Mouse (Mus musculus): Measurements from ENCODE around the gene Fam83d.
"Not testable (repeated sequence)": the region's sequence is repeated elsewhere in the genome, so short reads cannot be mapped to it uniquely, and the experiment has no call there.

Fam83d gene

DNA sequence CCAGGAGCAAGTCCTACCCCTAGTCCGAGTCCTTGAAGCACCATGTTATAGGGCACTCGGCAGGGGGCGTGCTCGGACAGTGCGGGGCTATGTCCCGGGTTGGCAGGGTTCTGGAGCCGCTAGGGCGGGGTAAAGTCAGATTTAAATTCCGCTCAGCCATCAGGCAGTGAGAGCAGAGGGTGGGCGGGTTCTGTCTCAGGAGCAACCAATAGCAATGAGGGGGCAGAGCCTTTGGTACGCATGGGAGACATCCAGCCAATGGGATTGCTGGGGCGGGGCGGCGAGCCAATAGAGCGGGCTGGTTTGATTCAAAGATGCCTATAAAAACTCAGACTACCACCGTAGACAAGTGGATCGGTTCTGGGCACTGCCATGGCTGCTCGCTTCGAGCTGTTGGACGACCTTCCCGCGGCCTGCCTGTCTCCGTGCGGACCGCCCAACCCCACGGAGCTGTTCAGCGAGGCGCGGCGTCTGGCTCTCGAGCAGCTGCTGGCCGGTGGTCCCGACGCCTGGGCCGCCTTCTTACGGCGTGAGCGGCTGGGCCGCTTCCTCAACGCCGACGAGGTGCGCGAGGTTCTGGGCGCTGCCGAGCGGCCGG, at the start of gene Fam83d:
Gene Fam83d (plus strand): TSS at position 352 of the 598 bp plus-strand sequence.
- peak; percentile 96 to 97 for DNase-seq

- peak; percentile 88 for DNase-seq
Observed at GRCm38 (mm10) chr2:158718816-158719549, 48.9 kb upstream of the Fam83d start.

- peak; percentile 94 for DNase-seq
Observed at GRCm38 (mm10) chr2:158720715-158721370, 47.0 kb upstream of the Fam83d start.

DNA sequence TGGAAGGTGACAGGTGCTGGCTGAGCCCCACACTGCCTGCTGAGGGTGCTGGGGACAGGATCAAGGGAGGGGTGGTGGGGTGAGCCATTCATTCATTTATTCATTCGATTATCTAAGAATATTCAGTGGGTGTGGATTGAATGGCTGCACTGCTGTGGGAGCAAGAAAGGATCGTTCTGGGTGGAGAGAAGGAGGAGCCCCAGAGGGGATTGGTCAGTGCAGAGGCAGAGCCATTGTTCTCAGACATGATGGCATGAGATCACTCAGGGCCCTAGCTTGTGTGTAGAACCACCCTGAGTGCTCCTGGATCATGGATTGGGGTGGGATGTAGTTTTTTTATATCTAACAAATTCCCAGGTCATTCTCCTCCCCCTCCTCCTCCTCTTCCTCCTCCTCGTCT, 46.4 kb upstream of the Fam83d start:
- peak in 1 of 2 experiments; percentile 30 for DNase-seq

- peak; percentile 69 to 70 for DNase-seq
Observed at GRCm38 (mm10) chr2:158722135-158722534, 45.8 kb upstream of the Fam83d start.

GRCm38 (mm10) chr2:158722991-158723551, 44.8 kb upstream of the Fam83d start:
- DNase-seq = no peak

GRCm38 (mm10) chr2:158723806-158724205, 44.1 kb upstream of the Fam83d start:
- DNase-seq = no peak

DNA sequence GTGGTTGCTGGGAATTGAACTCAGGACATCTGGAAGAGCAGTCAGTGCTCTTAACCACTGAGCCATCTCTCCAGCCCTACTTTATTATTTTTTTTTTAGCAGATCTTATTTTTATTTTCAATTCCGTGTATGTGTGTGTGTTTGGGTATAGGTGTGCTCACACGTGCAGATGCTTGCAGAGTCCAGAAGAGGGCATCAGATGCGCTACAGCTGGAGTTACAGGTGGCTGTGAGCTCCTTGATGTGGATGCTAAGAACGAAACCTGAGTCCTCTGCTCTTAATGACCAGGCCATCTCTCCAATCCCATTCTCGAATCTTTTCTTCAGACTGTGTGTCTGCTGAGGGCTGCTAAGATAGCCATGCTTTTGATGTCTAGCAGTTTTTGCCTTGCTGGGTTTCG, 41.6 kb upstream of the Fam83d start:
- no peak for DNase-seq

DNA sequence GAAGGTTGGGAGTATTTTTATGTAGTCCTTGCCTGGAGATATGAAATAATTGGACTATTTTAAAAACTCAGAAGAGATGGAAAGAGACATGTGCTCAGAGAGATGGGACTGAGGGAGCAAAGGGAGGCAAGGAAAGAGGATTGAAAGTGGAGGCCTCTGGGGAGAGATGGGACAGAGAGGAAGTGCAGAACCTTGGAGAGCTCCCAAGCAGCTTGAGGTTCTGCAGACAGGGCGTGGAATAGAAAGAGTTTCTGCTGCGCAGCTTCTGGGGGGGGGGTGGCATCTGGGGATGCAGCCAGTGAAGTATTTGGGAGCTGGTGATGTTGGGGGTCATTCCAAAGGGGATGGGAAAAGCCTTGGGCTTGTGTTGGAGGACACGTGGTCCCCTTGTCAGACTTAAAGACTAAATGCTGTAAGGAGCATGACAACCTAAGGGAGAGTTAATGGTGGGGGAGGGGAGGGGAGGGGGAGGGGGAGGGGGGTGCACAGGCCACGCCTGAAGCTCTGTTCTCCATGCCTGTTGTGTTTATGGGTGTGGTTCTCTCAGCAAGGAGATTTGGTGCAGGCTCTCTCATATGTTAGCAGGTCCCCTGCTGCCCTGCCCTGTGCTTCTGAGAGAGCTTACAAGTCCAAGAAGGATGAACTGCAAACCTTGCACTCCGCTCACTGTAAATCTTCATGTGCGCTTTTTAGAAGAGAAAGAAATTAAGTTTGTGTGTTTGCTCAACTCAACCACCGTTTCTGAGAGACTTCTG, 39.7 kb upstream of the Fam83d start:
- no peak for DNase-seq

DNA sequence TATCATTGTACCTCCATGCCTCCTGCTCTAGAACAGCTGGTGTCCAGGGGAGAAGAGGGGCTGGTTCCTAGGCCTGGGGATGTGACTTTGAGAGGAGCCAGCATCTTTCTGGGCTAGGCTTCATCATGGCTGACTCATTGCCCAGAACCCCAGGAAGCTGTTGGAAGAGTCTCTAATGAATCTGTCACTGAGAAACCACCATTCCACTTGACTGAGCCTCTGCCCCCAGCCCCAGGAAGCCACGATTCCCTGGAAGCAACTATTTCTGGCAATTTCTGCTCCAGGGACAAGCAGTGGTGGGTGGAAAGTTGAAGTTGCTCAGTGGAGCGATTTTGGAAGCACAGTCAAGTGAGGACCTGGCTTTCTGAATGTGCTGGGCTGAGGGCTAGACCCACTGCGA, 37.0 kb upstream of the Fam83d start:
- DNase-seq = no peak

GRCm38 (mm10) chr2:158732521-158732920, 35.4 kb upstream of the Fam83d start:
- DNase-seq = no peak

DNA sequence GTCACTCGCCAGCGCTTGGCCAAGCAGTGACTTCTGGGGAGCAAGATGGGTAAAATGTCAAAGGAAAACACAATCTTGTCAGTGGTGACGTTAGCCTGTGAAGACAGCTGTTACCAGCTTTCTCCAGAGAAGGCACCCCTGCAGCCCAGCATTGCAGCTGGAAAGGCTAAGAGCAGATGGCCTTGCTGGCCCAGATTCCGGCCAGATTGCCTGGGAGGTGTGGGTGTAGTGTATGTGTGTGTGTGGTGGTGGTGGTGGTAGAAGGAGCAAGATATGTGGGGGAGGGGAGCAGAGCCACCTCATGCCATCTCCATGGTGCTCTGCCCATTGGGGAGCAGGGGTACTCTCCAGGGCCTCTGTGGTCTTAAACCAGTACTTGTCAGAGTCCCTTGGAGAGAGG, 34.8 kb upstream of the Fam83d start:
- DNase-seq = no peak

DNA sequence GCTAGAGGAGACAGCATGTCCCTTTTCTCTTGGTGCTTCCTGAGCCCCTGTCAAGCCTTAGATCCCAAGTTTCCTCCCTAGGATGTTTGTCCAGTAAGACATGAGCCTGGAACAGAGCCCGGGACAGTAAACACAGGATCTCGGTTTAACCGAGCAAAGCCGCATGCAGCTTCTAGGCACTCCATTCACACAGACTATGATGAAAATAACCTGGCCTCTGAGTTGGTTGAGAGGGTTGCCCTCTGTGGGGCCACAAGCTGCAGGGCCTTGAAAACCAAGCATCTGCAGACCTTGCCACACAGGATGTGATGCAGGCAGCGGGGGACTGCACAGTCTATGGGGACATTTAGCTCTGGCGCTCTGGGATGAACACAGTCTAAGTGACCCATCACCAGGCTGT, 34.0 kb upstream of the Fam83d start:
- peak in 1 of 2 experiments; percentile 30 for DNase-seq

- DNase-seq = peak; percentile 63 to 75
Observed at GRCm38 (mm10) chr2:158734500-158735152, 33.3 kb upstream of the Fam83d start.

DNA sequence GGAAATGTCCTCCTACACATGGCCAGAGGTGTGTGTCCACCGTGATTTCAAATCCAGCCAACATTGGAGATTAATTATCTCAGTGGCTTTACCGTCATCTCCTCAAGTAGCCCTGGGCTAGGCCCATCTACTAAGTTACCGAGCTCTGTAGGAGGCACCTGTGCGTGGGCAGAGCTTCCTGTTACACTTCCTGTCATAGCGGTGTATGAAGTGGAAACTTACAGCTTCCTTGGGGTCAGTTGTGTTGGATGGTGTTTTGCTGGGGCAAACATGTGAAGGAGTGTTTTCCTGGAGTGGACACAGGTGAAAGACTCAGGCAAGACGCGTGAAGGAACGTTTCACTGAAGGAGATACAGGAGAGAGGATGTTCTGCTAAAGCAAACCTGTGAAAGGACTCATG, 32.6 kb upstream of the Fam83d start:
- DNase-seq = no peak

- not testable (repeated sequence) for DNase-seq
Observed at GRCm38 (mm10) chr2:158736247-158736646, 31.6 kb upstream of the Fam83d start.

- DNase-seq = no peak
Observed at GRCm38 (mm10) chr2:158738591-158738990, 29.3 kb upstream of the Fam83d start.

GRCm38 (mm10) chr2:158739113-158739512, 28.8 kb upstream of the Fam83d start:
- DNase-seq = no peak

DNA sequence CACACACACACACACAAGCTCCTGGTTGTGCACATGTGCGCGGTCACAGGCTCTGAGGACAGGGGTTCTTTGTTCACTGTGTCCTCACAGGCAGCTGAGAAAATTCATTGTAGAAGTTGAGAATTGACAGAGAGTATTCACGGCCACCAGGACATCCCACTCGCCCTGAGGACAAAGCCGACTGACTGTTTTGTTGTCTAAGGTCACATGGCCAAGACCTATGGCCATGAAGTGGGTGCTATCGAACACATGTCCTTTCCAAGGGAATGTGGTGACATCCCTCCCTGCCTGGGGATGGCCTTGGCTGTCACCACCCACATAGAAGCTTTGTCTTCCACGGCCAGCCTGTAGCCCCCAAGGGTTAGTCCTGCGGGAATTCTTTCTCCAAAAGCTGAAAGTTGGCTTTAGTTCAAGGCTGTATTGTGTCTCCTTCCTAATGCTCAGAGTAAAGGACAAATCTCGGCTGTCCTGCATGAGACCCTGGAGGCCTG, 26.8 kb upstream of the Fam83d start:
- DNase-seq = no peak

- DNase-seq = no peak
Observed at GRCm38 (mm10) chr2:158742431-158742830, 25.5 kb upstream of the Fam83d start.

DNA sequence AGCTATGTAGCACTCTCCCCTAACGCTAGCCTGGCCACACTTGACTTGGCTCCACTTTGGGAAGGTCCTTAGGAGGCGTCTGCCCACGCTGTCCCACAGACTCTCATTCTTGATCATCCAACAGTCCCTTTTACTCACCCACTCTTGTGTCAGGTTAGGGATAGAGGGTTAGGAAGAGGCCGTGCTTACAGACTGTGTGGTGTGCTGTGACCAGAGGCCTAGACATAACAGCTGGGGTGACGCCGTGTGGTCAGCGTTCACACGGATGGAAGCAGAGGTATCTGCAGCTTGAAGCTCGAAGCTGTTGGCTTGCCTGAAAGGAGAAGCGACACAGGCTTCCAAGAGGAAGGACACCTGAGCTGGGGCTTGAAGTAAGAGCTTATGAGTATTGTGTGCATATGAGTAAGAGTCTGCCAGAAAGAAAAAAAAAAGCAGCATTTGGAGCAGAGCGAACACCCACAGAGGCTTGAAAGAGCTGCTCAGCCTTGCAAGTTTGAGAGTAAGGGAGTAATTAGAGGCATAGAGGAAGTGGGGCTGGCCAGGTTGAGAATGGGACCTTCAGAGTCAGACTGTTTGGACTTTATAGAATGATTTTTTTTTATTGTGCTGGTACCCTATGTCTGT, 24.3 kb upstream of the Fam83d start:
- DNase-seq = no peak

DNA sequence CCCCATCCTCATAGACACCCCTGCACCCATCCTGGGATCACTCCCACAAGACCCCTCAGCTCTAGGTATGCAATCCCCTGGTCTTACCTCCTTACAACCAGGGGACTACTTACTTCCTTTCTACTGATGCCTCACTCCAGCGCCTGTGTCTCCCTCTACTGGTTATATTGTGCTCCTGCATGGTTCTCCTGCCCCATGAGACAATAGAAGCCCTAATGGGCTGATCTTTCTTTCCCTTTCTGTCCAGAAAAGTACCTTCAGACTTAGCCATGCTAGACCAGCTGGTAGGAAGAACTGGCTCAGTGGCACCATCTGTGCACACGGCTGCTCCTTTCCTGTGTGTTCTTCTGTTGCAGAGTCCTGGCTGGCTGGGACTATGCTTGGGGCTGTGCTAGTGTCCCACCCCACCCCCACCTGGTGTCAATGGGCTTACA, 22.8 kb upstream of the Fam83d start:
- DNase-seq = peak in 1 of 2 experiments; percentile 32

All from kidney, adult 8-10 months (tissue).